Mouse (Mus musculus) intestine, embryonic 14.5 days (tissue): Measurements from ENCODE around the gene Myh13. TPM values are rescaled to one million over a fixed set of nuclear protein-coding genes. Genes with fewer than 3 reads are reported as not detected.

Experiments
- ATAC-seq: fragments of 200-750 bp; cut with Nextera tagmentation; replicated peaks from 2 replicates; pipeline ENCODE4 v1.8.0; 2017; ENCODE audit warnings: low read depth, moderate number of reproducible peaks, moderate TSS enrichment, moderate library complexity; ENCODE audit not compliant: low FRiP score, low TSS enrichment
- DNase-seq: peaks from one replicate; pipeline ENCODE4 v3.0.0-alpha.2; 2018; ENCODE audit warnings: low spot score
- H3K27ac ChIP-seq: fragments of 300-500 bp; sonication (generic); 2 replicates; pipeline ENCODE4 v1.5.1; 2014; ENCODE audit warnings: low read depth, mild to moderate bottlenecking, control low read depth
- H3K27me3 ChIP-seq: fragments of 300-500 bp; sonication (generic); replicated peaks from 2 replicates; pipeline ENCODE4 v1.6.1; 2014; ENCODE audit warnings: low read length, control low read depth; ENCODE audit not compliant: control insufficient read depth, insufficient read depth
- H3K36me3 ChIP-seq: fragments of 300-500 bp; sonication (generic); 2 replicates; pipeline ENCODE4 v1.6.1; 2014; ENCODE audit warnings: low read length, control low read depth; ENCODE audit not compliant: control insufficient read depth, insufficient read depth
- H3K4me1 ChIP-seq: fragments of 300-500 bp; sonication (generic); replicated peaks from 2 replicates; pipeline ENCODE4 v1.6.1; 2014; ENCODE audit warnings: low read length, control low read depth, mixed read lengths; ENCODE audit not compliant: control insufficient read depth, insufficient read depth
- H3K4me2 ChIP-seq: fragments of 300-500 bp; sonication (generic); 2 replicates; pipeline ENCODE4 v1.6.1; 2014; ENCODE audit warnings: low read length
- H3K4me3 ChIP-seq: fragments of 300-500 bp; sonication (generic); 2 replicates; pipeline ENCODE4 v1.5.1; 2014; ENCODE audit warnings: low read depth, low read length, control low read depth, mixed read lengths
- H3K9ac ChIP-seq: fragments of 300-500 bp; sonication (generic); 2 replicates; pipeline ENCODE4 v1.6.1; 2014; ENCODE audit warnings: mild to moderate bottlenecking, low read length
- H3K9me3 ChIP-seq: fragments of 300-500 bp; sonication (generic); 2 replicates; pipeline ENCODE4 v1.6.1; 2016; ENCODE audit warnings: low read length, control low read depth; ENCODE audit not compliant: control insufficient read depth
- WGBS: fragments of 180-500 bp; shearing (Covaris S2); extraction: QIAGEN DNeasy Blood & Tissue Kit; methylation state at CpG from one replicate; pipeline ENCODE4 v1.1.7; 2014; 5-methylcytosine and 5-hydroxymethylcytosine counted together
- polyA plus RNA-seq: library from polyadenylated mRNA; unstranded; fragments of >200 nt; fragmentation: Nextera tagmentation; extraction: Ambion mirVana; gene quantifications from 2 replicates; pipeline ENCODE4 v1.2.1, GENCODE M21; 2014

The Myh13 gene
- polyA plus RNA-seq, 1 experiment from 2014 or later: not detected

DNA sequence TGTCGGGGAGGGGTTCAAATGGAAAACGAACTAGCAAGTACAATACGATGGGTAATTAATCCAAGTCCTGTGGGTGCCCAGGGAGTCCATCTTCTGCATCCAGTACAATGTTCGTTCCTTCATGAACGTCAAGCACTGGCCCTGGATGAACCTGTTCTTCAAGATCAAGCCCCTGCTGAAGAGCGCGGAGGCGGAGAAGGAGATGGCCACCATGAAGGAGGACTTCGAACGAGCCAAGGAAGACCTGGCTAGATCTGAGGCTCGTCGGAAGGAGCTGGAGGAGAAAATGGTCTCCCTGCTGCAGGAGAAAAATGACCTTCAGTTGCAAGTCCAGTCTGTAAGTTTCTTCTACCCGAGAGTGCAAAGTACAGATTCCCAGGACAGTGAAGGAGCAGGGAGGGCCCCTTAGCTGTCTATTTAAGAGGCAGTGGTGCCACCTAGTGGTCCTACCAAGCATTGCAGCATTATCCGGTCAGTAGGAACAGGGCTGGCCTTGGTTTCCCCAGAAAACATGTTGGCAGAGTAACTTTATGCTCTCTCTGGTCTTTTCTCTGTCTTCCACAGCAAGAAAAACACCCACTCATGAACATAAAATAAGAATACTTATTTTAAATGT is 28.8 kb downstream of the Myh13 start:
- peak; percentile 72 for ATAC-seq
- no peaks in the 10 kb centered on the region for H3K27me3 ChIP-seq
- peak; percentile 91 for DNase-seq
- WGBS: 50% methylated on average over 14 of the region's 14 CpGs
- H3K27ac ChIP-seq: no peak overlapping the region
- H3K4me2 ChIP-seq: peak overlapping the region; percentile 20; the same call in 1 of the 2 replicates
- H3K9me3 ChIP-seq: no peaks in the 10 kb centered on the region
- H3K9ac ChIP-seq: no peak overlapping the region
- H3K36me3 ChIP-seq: no peaks in the 10 kb centered on the region
- no peaks in the 10 kb centered on the region for H3K4me1 ChIP-seq
- H3K4me3 ChIP-seq: no peak overlapping the region

DNA sequence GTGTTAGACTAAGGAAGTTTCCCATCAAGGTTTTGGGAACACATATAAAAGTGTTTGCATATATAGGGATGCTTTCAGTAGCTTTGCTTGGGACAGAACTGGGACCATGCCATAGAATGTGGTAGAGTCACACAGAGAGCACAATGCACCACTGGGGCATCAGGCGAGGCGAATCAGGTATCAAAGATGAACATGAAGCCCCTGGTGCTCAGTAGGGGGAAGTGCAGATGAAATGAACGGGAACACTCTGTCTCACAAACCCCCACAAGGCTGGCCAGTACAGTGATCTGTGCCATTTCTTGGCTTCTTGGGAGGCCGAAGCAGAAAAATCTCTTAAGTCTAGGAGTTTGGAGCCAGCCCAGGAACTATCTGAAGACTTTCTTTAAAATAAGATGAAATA is 31.6 kb downstream of the Myh13 start:
- no peaks in the 10 kb centered on the region for H3K27me3 ChIP-seq
- H3K9ac ChIP-seq: no peak overlapping the region
- no peaks in the 10 kb centered on the region for H3K9me3 ChIP-seq
- 58% methylated on average over 4 of the region's 4 CpGs for WGBS
- H3K36me3 ChIP-seq: no peaks in the 10 kb centered on the region
- no peak overlapping the region for H3K4me3 ChIP-seq
- H3K27ac ChIP-seq: no peak overlapping the region
- no peak overlapping the region for H3K4me2 ChIP-seq
- no peaks in the 10 kb centered on the region for H3K4me1 ChIP-seq
- ATAC-seq (no peak), DNase-seq (no peak)

DNA sequence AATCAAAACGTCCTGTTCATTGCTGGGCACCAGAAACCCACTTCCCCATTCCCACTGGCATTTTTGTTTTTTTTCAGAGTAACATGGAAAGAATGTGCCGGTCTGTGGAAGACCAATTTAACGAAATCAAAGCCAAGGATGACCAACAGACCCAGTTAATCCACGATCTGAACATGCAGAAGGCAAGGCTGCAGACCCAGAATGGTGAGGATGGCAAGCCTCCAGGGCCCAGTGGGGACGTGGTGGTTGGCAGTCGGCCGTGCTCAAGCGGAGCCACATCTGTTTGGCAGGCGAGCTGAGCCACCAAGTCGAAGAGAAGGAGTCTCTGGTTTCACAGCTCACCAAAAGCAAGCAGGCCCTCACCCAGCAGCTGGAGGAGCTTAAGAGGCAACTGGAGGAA is 36.6 kb downstream of the Myh13 start:
- no peak for ATAC-seq
- no peaks in the 10 kb centered on the region for H3K27me3 ChIP-seq

DNA sequence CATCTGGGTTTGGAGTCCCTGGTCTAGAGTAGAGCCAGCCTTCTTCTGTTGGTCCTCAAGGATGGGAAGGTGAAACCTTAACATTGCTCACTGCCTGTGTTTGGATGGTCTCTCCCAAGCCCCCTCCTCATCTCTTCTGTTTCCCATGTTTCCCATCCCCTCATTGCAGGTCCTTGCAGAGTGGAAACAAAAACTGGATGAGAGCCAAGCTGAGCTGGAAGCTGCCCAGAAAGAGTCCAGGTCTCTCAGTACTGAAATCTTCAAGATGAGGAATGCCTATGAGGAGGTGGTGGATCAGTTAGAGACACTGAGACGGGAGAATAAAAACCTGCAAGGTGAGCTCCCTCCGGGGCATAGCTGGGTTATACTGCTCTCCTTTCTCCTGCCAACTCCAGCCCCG is 40.8 kb downstream of the Myh13 start:
- Histone ChIP-seq H3K4me3 (no peak overlapping the region), H3K27me3 (no peaks in the 10 kb centered on the region)
- 64% methylated on average over 3 of the region's 3 CpGs for WGBS

More for the DNA sequence above, 36.6 kb downstream of the Myh13 start:
- WGBS: 77% methylated on average over 10 of the region's 10 CpGs
- no peak overlapping the region for H3K4me3 ChIP-seq
- no peak overlapping the region for H3K4me2 ChIP-seq
- no peak for DNase-seq
- no peaks in the 10 kb centered on the region for H3K36me3 ChIP-seq
- no peak overlapping the region for H3K27ac ChIP-seq
- H3K9ac ChIP-seq: no peak overlapping the region
- H3K4me1 ChIP-seq: no peaks in the 10 kb centered on the region
- no peaks in the 10 kb centered on the region for H3K9me3 ChIP-seq

DNA sequence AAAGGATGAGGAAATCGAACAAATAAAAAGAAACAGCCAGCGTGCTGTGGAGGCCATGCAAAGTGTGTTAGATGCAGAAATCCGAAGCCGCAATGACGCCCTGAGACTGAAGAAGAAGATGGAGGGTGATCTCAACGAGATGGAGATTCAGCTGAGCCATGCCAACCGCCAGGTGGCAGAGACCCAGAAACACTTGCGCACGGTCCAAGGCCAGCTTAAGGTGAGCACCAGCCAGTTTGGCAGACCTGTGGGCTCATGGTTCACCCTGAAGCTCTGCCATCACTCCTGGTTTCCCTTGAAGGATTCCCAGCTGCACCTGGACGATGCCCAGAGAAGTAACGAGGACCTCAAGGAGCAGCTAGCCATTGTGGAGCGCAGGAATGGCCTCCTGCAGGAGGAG is 43.1 kb downstream of the Myh13 start:
- ATAC-seq: no peak
- Histone ChIP-seq H3K9me3 (no peaks in the 10 kb centered on the region), H3K4me1 (no peaks in the 10 kb centered on the region), H3K9ac (no peak overlapping the region), H3K27ac (no peak overlapping the region), H3K4me3 (no peak overlapping the region), H3K4me2 (no peak overlapping the region), H3K36me3 (no peaks in the 10 kb centered on the region), H3K27me3 (no peaks in the 10 kb centered on the region)
- WGBS: 87% methylated on average over 12 of the region's 12 CpGs
- no peak for DNase-seq

More for the DNA sequence above, 40.8 kb downstream of the Myh13 start:
- ATAC-seq (no peak), DNase-seq (no peak)
- Histone ChIP-seq H3K4me2 (no peak overlapping the region), H3K27ac (no peak overlapping the region), H3K9ac (no peak overlapping the region), H3K4me1 (no peaks in the 10 kb centered on the region), H3K36me3 (no peaks in the 10 kb centered on the region), H3K9me3 (no peaks in the 10 kb centered on the region)

DNA sequence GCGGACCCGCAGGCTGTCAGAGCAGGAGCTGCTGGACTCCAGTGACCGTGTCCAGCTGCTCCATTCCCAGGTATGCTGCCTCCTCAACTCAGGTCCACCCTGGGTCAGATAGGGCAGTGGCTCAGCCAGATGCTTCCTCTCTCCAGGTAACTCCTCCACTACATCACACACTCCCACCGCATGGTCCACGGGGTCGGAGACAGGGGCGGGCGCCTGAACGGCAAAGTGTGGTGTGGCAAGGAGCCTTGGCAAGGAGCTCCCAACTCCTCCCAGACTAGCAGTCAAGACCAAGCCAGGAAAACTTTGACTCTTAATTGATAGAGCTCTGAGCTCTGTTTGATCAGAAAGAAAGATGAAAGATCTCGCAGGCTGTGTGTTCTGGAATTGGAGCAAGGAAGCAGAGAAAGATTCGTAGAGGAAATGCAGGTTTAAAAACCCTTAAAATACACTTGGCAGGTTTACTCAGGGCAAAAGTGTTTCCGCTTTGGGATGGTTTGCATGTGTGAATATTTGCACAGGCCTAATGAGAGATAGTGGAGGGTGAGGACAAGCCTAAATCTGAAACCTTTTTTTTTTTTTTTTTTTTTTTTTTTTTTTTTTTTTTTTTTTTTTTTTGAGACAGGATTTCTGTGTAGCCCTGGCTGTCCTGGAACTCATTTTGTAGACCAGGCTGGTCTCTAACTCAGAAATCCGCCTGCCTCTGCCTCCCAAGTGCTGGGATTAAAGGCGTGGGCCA is 43.7 kb downstream of the Myh13 start:
- Histone ChIP-seq H3K4me3 (no peak overlapping the region), H3K27me3 (no peaks in the 10 kb centered on the region), H3K27ac (no peak overlapping the region), H3K4me2 (no peak overlapping the region), H3K36me3 (no peaks in the 10 kb centered on the region), H3K4me1 (no peaks in the 10 kb centered on the region), H3K9me3 (no peaks in the 10 kb centered on the region), H3K9ac (no peak overlapping the region)
- 87% methylated on average over 14 of the region's 14 CpGs for WGBS
- DNase-seq (no peak), ATAC-seq (no peak)

DNA sequence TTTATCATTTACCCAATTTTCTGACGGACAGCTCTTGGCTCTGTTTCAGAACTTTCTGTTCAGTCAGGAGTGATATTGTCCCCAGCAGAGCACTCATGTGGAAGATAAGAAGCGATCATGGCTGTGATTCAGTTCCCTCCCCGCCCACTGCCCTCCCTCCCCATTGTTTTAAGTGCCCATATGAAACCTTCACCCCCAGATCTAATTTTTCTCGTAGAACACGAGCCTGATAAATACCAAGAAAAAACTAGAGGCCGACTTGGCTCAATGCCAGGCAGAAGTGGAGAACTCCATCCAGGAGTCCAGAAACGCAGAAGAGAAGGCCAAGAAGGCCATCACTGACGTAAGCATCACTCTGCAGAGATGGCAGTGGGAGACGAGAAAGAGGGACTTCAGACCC is 45.5 kb downstream of the Myh13 start:
- Histone ChIP-seq H3K4me2 (no peak overlapping the region), H3K4me3 (no peak overlapping the region), H3K9me3 (no peaks in the 10 kb centered on the region), H3K27me3 (no peaks in the 10 kb centered on the region), H3K9ac (no peak overlapping the region), H3K4me1 (no peaks in the 10 kb centered on the region), H3K27ac (no peak overlapping the region), H3K36me3 (no peaks in the 10 kb centered on the region)
- DNase-seq (no peak), ATAC-seq (no peak)
- WGBS: 57% methylated on average over 9 of the region's 9 CpGs

DNA sequence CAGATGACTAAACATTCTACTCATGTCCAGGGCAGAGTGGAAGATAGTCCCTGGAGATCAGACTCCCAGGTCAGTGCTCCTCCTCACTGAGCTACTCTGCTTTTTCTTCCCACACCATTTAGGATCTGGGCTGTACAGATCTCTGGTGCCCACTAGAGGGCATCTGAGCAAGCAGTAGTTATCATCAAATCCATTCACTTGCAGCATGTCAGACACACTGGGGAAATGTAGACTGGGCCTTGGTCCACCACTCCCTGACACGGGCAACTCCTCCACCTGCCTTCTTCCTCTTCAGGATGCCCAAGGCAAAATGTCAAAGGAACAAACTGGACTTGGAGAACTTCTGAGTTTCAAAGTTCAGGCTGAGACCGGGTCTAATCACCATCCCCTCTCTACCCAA is 51.9 kb downstream of the Myh13 start:
- no peak for ATAC-seq
- no peak for DNase-seq
- 71% methylated on average over 2 of the region's 2 CpGs for WGBS

DNA sequence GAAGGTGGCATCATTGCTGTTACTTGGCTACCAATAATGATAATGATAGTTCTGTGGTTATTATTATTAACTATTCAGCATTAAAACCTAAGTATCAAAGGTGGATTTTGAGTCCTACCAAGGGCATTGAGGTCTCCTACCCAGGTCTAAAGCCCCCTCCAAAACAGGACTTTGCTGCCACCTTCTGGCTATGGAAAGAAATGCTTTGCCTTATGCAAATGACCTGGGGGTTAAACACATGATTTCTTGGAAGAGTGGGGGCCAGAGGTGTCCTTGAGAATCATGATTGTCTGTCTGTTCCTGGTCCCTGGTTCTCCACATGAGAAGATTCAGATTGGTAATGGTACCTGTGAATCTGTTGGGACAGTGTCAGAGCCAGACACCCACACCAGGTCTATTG is 54.9 kb downstream of the Myh13 start:
- no peak for DNase-seq
- no peak for ATAC-seq
- no peak overlapping the region for H3K4me3 ChIP-seq
- H3K27me3 ChIP-seq: no peaks in the 10 kb centered on the region
- 0 out of 2 replicates have a peak, but pooled peaks cover 6% of the 10 kb centered on the region for H3K4me1 ChIP-seq
- H3K36me3 ChIP-seq: no peaks in the 10 kb centered on the region
- H3K9me3 ChIP-seq: no peaks in the 10 kb centered on the region
- H3K9ac ChIP-seq: no peak overlapping the region
- no peak overlapping the region for H3K27ac ChIP-seq
- H3K4me2 ChIP-seq: no peak overlapping the region

More for the DNA sequence above, 51.9 kb downstream of the Myh13 start:
- H3K27me3 ChIP-seq: no peaks in the 10 kb centered on the region
- H3K9ac ChIP-seq: no peak overlapping the region
- H3K36me3 ChIP-seq: no peaks in the 10 kb centered on the region
- no peak overlapping the region for H3K4me2 ChIP-seq
- H3K4me3 ChIP-seq: no peak overlapping the region
- no peaks in the 10 kb centered on the region for H3K4me1 ChIP-seq
- no peak overlapping the region for H3K27ac ChIP-seq
- no peaks in the 10 kb centered on the region for H3K9me3 ChIP-seq
